Mouse (Mus musculus) NIH3T3 (cell line): ENCODE results near the gene Uts2b.
"Not testable (repeated sequence)": the region's sequence is repeated elsewhere in the genome, so short reads cannot be mapped to it uniquely, and the experiment has no call there.

Source experiments
- DNase-seq: peaks from one replicate; pipeline ENCODE4 v3.0.0-alpha.2; 2012; ENCODE audit warnings: low read depth

Gene Uts2b

GRCm38 (mm10) chr16:27375318-27375717, 5.3 kb upstream of the Uts2b start:
- DNase-seq, result no peak

- DNase-seq, result no peak
Observed at GRCm38 (mm10) chr16:27374139-27374538, 4.1 kb upstream of the Uts2b start.

- no peak for DNase-seq
Observed at GRCm38 (mm10) chr16:27370700-27371099, 661 bp upstream of the Uts2b start.

- DNase-seq, result no peak
Observed at GRCm38 (mm10) chr16:27360059-27360458, 10.0 kb downstream of the Uts2b start.

- DNase-seq, result no peak
Observed at GRCm38 (mm10) chr16:27354464-27354863, 15.6 kb downstream of the Uts2b start.

GRCm38 (mm10) chr16:27349878-27350532, 20.0 kb downstream of the Uts2b start:
- DNase-seq, result no peak

GRCm38 (mm10) chr16:27349235-27349634, 20.8 kb downstream of the Uts2b start:
- peak; percentile 11 for DNase-seq

- no peak for DNase-seq
Observed at GRCm38 (mm10) chr16:27348359-27348758, 21.7 kb downstream of the Uts2b start.

GRCm38 (mm10) chr16:27347521-27347920, 22.5 kb downstream of the Uts2b start:
- no peak for DNase-seq

GRCm38 (mm10) chr16:27326463-27326862, 43.6 kb downstream of the Uts2b start:
- DNase-seq, result no peak

GRCm38 (mm10) chr16:27322047-27322446, 48.0 kb downstream of the Uts2b start:
- no peak for DNase-seq

- DNase-seq, result no peak
Observed at GRCm38 (mm10) chr16:27319099-27319498, 50.9 kb downstream of the Uts2b start.

GRCm38 (mm10) chr16:27307189-27307588, 62.9 kb downstream of the Uts2b start, which contains the start of gene Ostn:
TSS of gene Ostn (plus strand) at chr16:27307489.
- DNase-seq, result not testable (repeated sequence)
